Mouse (Mus musculus) kidney, postnatal 4 days (tissue): ENCODE measurements at regions not wholly inside any gene's neighbourhood (a gene's known extent, or its start where the extent isn't known, plus 50 kb on each side); places are given as distances from the start of the nearest gene placed in this dataset.
A peak's percentile ranks its signal among the peaks of the same experiment; 100 is the strongest.

ENCODE experiments used
- DNase-seq, 2 experiments: peaks; one replicate each; pipeline ENCODE4 v3.0.0; 2021; ENCODE audit warnings: mixed read lengths in 2 of 2

GRCm38 (mm10) chr12:26532823-26533640 lies 64.0 kb downstream of the Cmpk2 start:
- peak; percentile 88 to 89 for DNase-seq

- no peak for DNase-seq
Observed at GRCm38 (mm10) chr12:26532076-26532475, 63.1 kb downstream of the Cmpk2 start.
